Mouse (Mus musculus) thymus, adult 2 months (tissue): ENCODE measurements around the gene Tcta.

Experiments used
- CTCF ChIP-seq: fragments of 200-500 bp; IDR thresholded peaks from 2 replicates; pipeline ENCODE4 v1.5.1; 2012; ENCODE audit warnings: mild to moderate bottlenecking, control low read depth, low read length, moderate library complexity, borderline replicate concordance; ENCODE audit not compliant: control insufficient read depth, poor library complexity, insufficient read depth; ENCODE audit errors: extremely low read depth
- POLR2A ChIP-seq: fragments of 200-500 bp; IDR thresholded peaks from 2 replicates; pipeline ENCODE4 v1.6.1; 2012; ENCODE audit warnings: mild to moderate bottlenecking, low read length, control low read depth, moderate library complexity; ENCODE audit not compliant: control insufficient read depth, poor library complexity, insufficient read depth; ENCODE audit errors: extremely low read depth

- TF ChIP-seq CTCF, result no peak
- TF ChIP-seq POLR2A, result no peak
Measured at GRCm38 (mm10) chr9:108271941-108272340, 34.0 kb downstream of the Tcta start.
